Mouse (Mus musculus): ENCODE results near the gene 1600002K03Rik. TPM values are rescaled to one million over a fixed set of nuclear protein-coding genes. Genes with fewer than 3 reads are reported as not detected.
"Not testable (repeated sequence)": the region's sequence is repeated elsewhere in the genome, so short reads cannot be mapped to it uniquely, and the experiment has no call there.

1600002K03Rik gene
- polyA plus RNA-seq, 1 experiment from 2014 or later = 8.3 TPM

GRCm38 (mm10) chr10:80220676-80221075, 47.9 kb downstream of the 1600002K03Rik start:
- Histone ChIP-seq H3K36me3 (ENCODE audit: insufficient read depth) (no peaks in the 10 kb centered on the region), H3K9me3 (ENCODE audit: low read depth, low read length) (no peaks in the 10 kb centered on the region)

DNA sequence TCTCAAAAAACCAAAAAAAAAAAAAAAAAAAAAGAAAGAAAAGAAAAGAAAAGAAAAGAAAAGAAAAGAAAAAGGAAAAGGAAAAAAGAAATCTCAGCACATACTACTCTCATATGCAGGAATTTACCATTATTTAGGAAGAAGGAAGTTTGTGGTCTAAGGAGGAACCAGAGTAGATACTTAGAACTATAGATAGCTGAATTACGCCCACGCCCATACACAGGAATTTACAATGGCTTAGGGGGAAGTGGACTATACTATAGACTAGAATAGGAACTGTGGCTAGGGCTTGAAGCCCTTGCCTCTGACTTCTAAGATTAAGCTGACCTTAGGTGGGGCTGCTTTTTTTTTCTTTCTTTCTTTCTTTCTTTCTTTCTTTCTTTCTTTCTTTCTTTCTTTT, 50.4 kb downstream of the 1600002K03Rik start:
- peaks cover 16% of the 10 kb centered on the region for H3K4me1 ChIP-seq (ENCODE audit: insufficient read depth)

More at GRCm38 (mm10) chr10:80220676-80221075, 47.9 kb downstream of the 1600002K03Rik start:
- Histone ChIP-seq H3K27ac (ENCODE audit: low read depth) (no peak overlapping the region), H3K4me3 (ENCODE audit: low read depth, low read length) (no peak overlapping the region), H3K27me3 (ENCODE audit: insufficient read depth, low read length) (no peaks in the 10 kb centered on the region), H3K9ac (no peak overlapping the region), H3K4me2 (no peak overlapping the region), H3K4me1 (ENCODE audit: insufficient read depth) (peaks cover 3% of the 10 kb centered on the region)
- no peak for DNase-seq
- WGBS = 20% methylated on average over 9 of the region's 9 CpGs
- no peak for ATAC-seq (ENCODE audit: insufficient read depth)
- no peak for TF ChIP-seq CTCF (IDR thresholded peaks at IDR 0.05; ENCODE audit: low read depth)

More for the DNA sequence above, 50.4 kb downstream of the 1600002K03Rik start:
- not testable (repeated sequence) for H3K27ac ChIP-seq (ENCODE audit: low read depth); H3K4me2 ChIP-seq; ATAC-seq (ENCODE audit: insufficient read depth); H3K9ac ChIP-seq; H3K36me3 ChIP-seq (ENCODE audit: insufficient read depth); H3K27me3 ChIP-seq (ENCODE audit: insufficient read depth, low read length); H3K4me3 ChIP-seq (ENCODE audit: low read depth, low read length); H3K9me3 ChIP-seq (ENCODE audit: low read depth, low read length); DNase-seq
- 94% methylated on average over 2 of the region's 2 CpGs for WGBS

Other genes starting within 250 kb of the 1600002K03Rik start
- 5.1 and 5.4 TPM in 2 replicates for gene Arid3a, start 245.9 kb upstream of the 1600002K03Rik start, polyA plus RNA-seq (2014; fragmentation: Nextera tagmentation; extraction: Ambion mirVana)
- 113 and 124 TPM in 2 replicates for gene Wdr18, start 212.8 kb upstream of the 1600002K03Rik start, polyA plus RNA-seq (2014; fragmentation: Nextera tagmentation; extraction: Ambion mirVana)
- 0.30 and 0.41 TPM in 2 replicates for gene Grin3b, start 202.2 kb upstream of the 1600002K03Rik start, polyA plus RNA-seq (2014; fragmentation: Nextera tagmentation; extraction: Ambion mirVana)
- gene Tmem259, start 188.6 kb upstream of the 1600002K03Rik start, polyA plus RNA-seq (2014; fragmentation: Nextera tagmentation; extraction: Ambion mirVana) = 19.3 and 23.4 TPM in 2 replicates
- gene Cnn2, start 184.4 kb upstream of the 1600002K03Rik start, polyA plus RNA-seq (2014; fragmentation: Nextera tagmentation; extraction: Ambion mirVana) = 354 and 364 TPM in 2 replicates
- gene Abca7, start 176.4 kb upstream of the 1600002K03Rik start, polyA plus RNA-seq (2014; fragmentation: Nextera tagmentation; extraction: Ambion mirVana) = 3.0 and 3.5 TPM in 2 replicates
- gene Arhgap45, start 156.3 kb upstream of the 1600002K03Rik start, polyA plus RNA-seq (2014; fragmentation: Nextera tagmentation; extraction: Ambion mirVana) = 11.2 and 13.2 TPM in 2 replicates
- 240 and 258 TPM in 2 replicates for gene Polr2e, start 133.1 kb upstream of the 1600002K03Rik start, polyA plus RNA-seq (2014; fragmentation: Nextera tagmentation; extraction: Ambion mirVana)
- 471 and 474 TPM in 2 replicates for gene Gpx4, start 125.8 kb upstream of the 1600002K03Rik start, polyA plus RNA-seq (2014; fragmentation: Nextera tagmentation; extraction: Ambion mirVana)
- 13.9 and 16.3 TPM in 2 replicates for gene Sbno2, start 67.4 kb upstream of the 1600002K03Rik start, polyA plus RNA-seq (2014; fragmentation: Nextera tagmentation; extraction: Ambion mirVana)
- 28.7 and 29.7 TPM in 2 replicates for gene Stk11, start 57.1 kb upstream of the 1600002K03Rik start, polyA plus RNA-seq (2014; fragmentation: Nextera tagmentation; extraction: Ambion mirVana)
- gene Atp5d, start 34.3 kb upstream of the 1600002K03Rik start, polyA plus RNA-seq (2014; fragmentation: Nextera tagmentation; extraction: Ambion mirVana) = 493 and 529 TPM in 2 replicates
- gene Cbarp, start 32.1 kb upstream of the 1600002K03Rik start, polyA plus RNA-seq (2014; fragmentation: Nextera tagmentation; extraction: Ambion mirVana) = 3.8 and 5.5 TPM in 2 replicates
- gene Midn, start 24.7 kb upstream of the 1600002K03Rik start, polyA plus RNA-seq (2014; fragmentation: Nextera tagmentation; extraction: Ambion mirVana) = 32.6 and 34.2 TPM in 2 replicates
- 71.8 and 71.9 TPM in 2 replicates for gene Cirbp, start 7.0 kb upstream of the 1600002K03Rik start, polyA plus RNA-seq (2014; fragmentation: Nextera tagmentation; extraction: Ambion mirVana)
- 19.6 and 22.7 TPM in 2 replicates for gene Efna2, start 6.5 kb downstream of the 1600002K03Rik start, polyA plus RNA-seq (2014; fragmentation: Nextera tagmentation; extraction: Ambion mirVana)
- gene Mum1, start 53.5 kb downstream of the 1600002K03Rik start, polyA plus RNA-seq (2014; fragmentation: Nextera tagmentation; extraction: Ambion mirVana) = 56.8 and 63.4 TPM in 2 replicates
- gene Ndufs7, start 76.2 kb downstream of the 1600002K03Rik start, polyA plus RNA-seq (2014; fragmentation: Nextera tagmentation; extraction: Ambion mirVana) = 318 and 319 TPM in 2 replicates
- 26.8 and 29.4 TPM in 2 replicates for gene Gamt, start 88.1 kb downstream of the 1600002K03Rik start, polyA plus RNA-seq (2014; fragmentation: Nextera tagmentation; extraction: Ambion mirVana)
- 44.9 and 49.3 TPM in 2 replicates for gene Dazap1, start 88.5 kb downstream of the 1600002K03Rik start, polyA plus RNA-seq (2014; fragmentation: Nextera tagmentation; extraction: Ambion mirVana)
- 1,192 and 1,202 TPM in 2 replicates for gene Rps15, start 119.5 kb downstream of the 1600002K03Rik start, polyA plus RNA-seq (2014; fragmentation: Nextera tagmentation; extraction: Ambion mirVana)
- gene Apc2, start 123.0 kb downstream of the 1600002K03Rik start, polyA plus RNA-seq (2014; fragmentation: Nextera tagmentation; extraction: Ambion mirVana) = 0.62 and 0.96 TPM in 2 replicates
- 41.7 and 41.8 TPM in 2 replicates for gene 2310011J03Rik, start 147.6 kb downstream of the 1600002K03Rik start, polyA plus RNA-seq (2014; fragmentation: Nextera tagmentation; extraction: Ambion mirVana)
- gene Pcsk4, start 156.6 kb downstream of the 1600002K03Rik start, polyA plus RNA-seq (2014; fragmentation: Nextera tagmentation; extraction: Ambion mirVana) = 3.8 and 4.2 TPM in 2 replicates
- gene Reep6, start 157.0 kb downstream of the 1600002K03Rik start, polyA plus RNA-seq (2014; fragmentation: Nextera tagmentation; extraction: Ambion mirVana) = 10.5 and 12.2 TPM in 2 replicates
- gene Adamtsl5, start 175.5 kb downstream of the 1600002K03Rik start, polyA plus RNA-seq (2014; fragmentation: Nextera tagmentation; extraction: Ambion mirVana) = 0.68 and 1.2 TPM in 2 replicates
- gene Plk5, start 183.5 kb downstream of the 1600002K03Rik start, polyA plus RNA-seq (2014; fragmentation: Nextera tagmentation; extraction: Ambion mirVana) = 0.61 and 0.77 TPM in 2 replicates
- gene Mex3d, start 214.7 kb downstream of the 1600002K03Rik start, polyA plus RNA-seq (2014; fragmentation: Nextera tagmentation; extraction: Ambion mirVana) = 7.4 and 8.6 TPM in 2 replicates
- 224 and 268 TPM in 2 replicates for gene Mbd3, start 226.6 kb downstream of the 1600002K03Rik start, polyA plus RNA-seq (2014; fragmentation: Nextera tagmentation; extraction: Ambion mirVana)
- gene Uqcr11, start 233.9 kb downstream of the 1600002K03Rik start, polyA plus RNA-seq (2014; fragmentation: Nextera tagmentation; extraction: Ambion mirVana) = 663 and 669 TPM in 2 replicates

All from lung, embryonic 14.5 days (tissue).